Mouse (Mus musculus): Measurements from ENCODE around the gene Hapln2. TPM values are rescaled to one million over a fixed set of nuclear protein-coding genes. Genes with fewer than 3 reads are reported as not detected.

The Hapln2 gene
- polyA plus RNA-seq, 1 experiment = not detected

GRCm38 (mm10) chr3:87982836-87983601, 44.4 kb downstream of the Hapln2 start:
- WGBS = 18% methylated on average over 13 of the region's 13 CpGs
- no peak for DNase-seq (ENCODE audit: low read depth, low spot score)

- no peak for DNase-seq (ENCODE audit: low read depth, low spot score)
- WGBS = 21% methylated on average over 12 of the region's 12 CpGs
These were observed 45.2 kb downstream of the Hapln2 start for GRCm38 (mm10) chr3:87981894-87982835.

- DNase-seq (ENCODE audit: low read depth, low spot score) = no peak
- 85% methylated on average over 6 of the region's 6 CpGs for WGBS
These were observed 46.1 kb downstream of the Hapln2 start for GRCm38 (mm10) chr3:87981214-87981760.

- no peak for DNase-seq (ENCODE audit: low read depth, low spot score)
- 89% methylated on average over 5 of the region's 5 CpGs for WGBS
These were observed 46.7 kb downstream of the Hapln2 start for GRCm38 (mm10) chr3:87980728-87981127.

- 60% methylated on average over 3 of the region's 3 CpGs for WGBS
- DNase-seq (ENCODE audit: low read depth, low spot score) = no peak
These were observed 47.3 kb downstream of the Hapln2 start for GRCm38 (mm10) chr3:87980085-87980484.

- WGBS = 91% methylated on average over 5 of the region's 5 CpGs
These were observed 47.9 kb downstream of the Hapln2 start for GRCm38 (mm10) chr3:87979493-87979892.

GRCm38 (mm10) chr3:87974381-87974987, 52.9 kb downstream of the Hapln2 start:
- WGBS = 40% methylated on average over 12 of the region's 12 CpGs

More at GRCm38 (mm10) chr3:87979493-87979892, 47.9 kb downstream of the Hapln2 start:
- no peak for DNase-seq (ENCODE audit: low read depth, low spot score)

GRCm38 (mm10) chr3:87973593-87974380, 53.6 kb downstream of the Hapln2 start:
- WGBS = 70% methylated on average over 14 of the region's 14 CpGs
- DNase-seq (ENCODE audit: low read depth, low spot score) = no peak

More at GRCm38 (mm10) chr3:87974381-87974987, 52.9 kb downstream of the Hapln2 start:
- DNase-seq (ENCODE audit: low read depth, low spot score) = no peak

GRCm38 (mm10) chr3:87972776-87973175, 54.6 kb downstream of the Hapln2 start:
- no peak for DNase-seq (ENCODE audit: low read depth, low spot score)
- 42% methylated on average over 5 of the region's 5 CpGs for WGBS

GRCm38 (mm10) chr3:87972203-87972664, 55.1 kb downstream of the Hapln2 start:
- DNase-seq (ENCODE audit: low read depth, low spot score) = no peak
- 52% methylated on average over 8 of the region's 8 CpGs for WGBS

Other genes starting within 250 kb of the Hapln2 start
- gene Ntrk1, start 232.4 kb downstream of the Hapln2 start, polyA plus RNA-seq (2012; rRNA removed) = 0.07 and 0.16 TPM in 2 replicates
- gene Insrr, start 230.6 kb downstream of the Hapln2 start, polyA plus RNA-seq (2012; rRNA removed) = 1.3 and 1.6 TPM in 2 replicates
- 11.3 and 17.1 TPM in 2 replicates for gene Pear1, start 203.3 kb downstream of the Hapln2 start, polyA plus RNA-seq (2012; rRNA removed)
- 3.5 and 5.6 TPM in 2 replicates for gene Sh2d2a, start 180.8 kb downstream of the Hapln2 start, polyA plus RNA-seq (2012; rRNA removed)
- gene Prcc, start 142.0 kb downstream of the Hapln2 start, polyA plus RNA-seq (2012; rRNA removed) = 28.5 and 30.2 TPM in 2 replicates
- 73.5 and 78.7 TPM in 2 replicates for gene Hdgf, start 121.3 kb downstream of the Hapln2 start, polyA plus RNA-seq (2012; rRNA removed)
- 63.4 and 64.1 TPM in 2 replicates for gene Mrpl24, start 108.1 kb downstream of the Hapln2 start, polyA plus RNA-seq (2012; rRNA removed)
- 14.0 and 15.3 TPM in 2 replicates for gene Isg20l2, start 97.3 kb downstream of the Hapln2 start, polyA plus RNA-seq (2012; rRNA removed)
- 17.5 and 22.5 TPM in 2 replicates for gene Rrnad1, start 96.9 kb downstream of the Hapln2 start, polyA plus RNA-seq (2012; rRNA removed)
- gene Crabp2, start 78.9 kb downstream of the Hapln2 start, polyA plus RNA-seq (2012; rRNA removed) = not detected in 2 replicates
- gene Nes, start 56.5 kb downstream of the Hapln2 start, polyA plus RNA-seq (2012; rRNA removed) = 0.87 and 1.4 TPM in 2 replicates
- gene Bcan, start 27.4 kb downstream of the Hapln2 start, polyA plus RNA-seq (2012; rRNA removed) = 0.20 TPM in 1 of 2 replicates, not detected in the other
- 8.0 and 9.3 TPM in 2 replicates for gene Gpatch4, start 15.5 kb upstream of the Hapln2 start, polyA plus RNA-seq (2012; rRNA removed)
- gene Naxe, start 30.9 kb upstream of the Hapln2 start, polyA plus RNA-seq (2012; rRNA removed) = 62.6 and 75.5 TPM in 2 replicates
- gene Ttc24, start 50.7 kb upstream of the Hapln2 start, polyA plus RNA-seq (2012; rRNA removed) = not detected in 2 replicates
- gene Iqgap3, start 54.4 kb upstream of the Hapln2 start, polyA plus RNA-seq (2012; rRNA removed) = 14.3 and 18.7 TPM in 2 replicates
- 26.1 and 40.8 TPM in 2 replicates for gene Mef2d, start 114.8 kb upstream of the Hapln2 start, polyA plus RNA-seq (2012; rRNA removed)
- gene Rhbg, start 227.1 kb upstream of the Hapln2 start, polyA plus RNA-seq (2012; rRNA removed) = 32.9 and 50.2 TPM in 2 replicates

Data from large intestine, adult 2 months (tissue).